Mouse (Mus musculus) hindbrain, embryonic 15.5 days (tissue): ENCODE data around the gene Fam171a1. TPM values are rescaled to one million over a fixed set of nuclear protein-coding genes. Genes with fewer than 3 reads are reported as not detected.
"Not testable (repeated sequence)": the region's sequence is repeated elsewhere in the genome, so short reads cannot be mapped to it uniquely, and the experiment has no call there.

Experiments used
- ATAC-seq: fragments of 200-750 bp; cut with Nextera tagmentation; 2 replicates; pipeline ENCODE4 v1.8.0; 2017; ENCODE audit warnings: low read depth, moderate number of reproducible peaks, moderate TSS enrichment; ENCODE audit not compliant: low FRiP score
- H3K27ac ChIP-seq: fragments of 300-500 bp; sonication (generic); replicated peaks from 2 replicates; pipeline ENCODE4 v1.5.1; 2015; ENCODE audit warnings: mild to moderate bottlenecking, inconsistent platforms
- H3K27me3 ChIP-seq: fragments of 300-500 bp; sonication (generic); 2 replicates; pipeline ENCODE4 v1.6.1; 2015; ENCODE audit warnings: control low read depth, inconsistent platforms
- H3K36me3 ChIP-seq: fragments of 300-500 bp; sonication (generic); 2 replicates; pipeline ENCODE4 v1.6.1; 2015; ENCODE audit warnings: control low read depth, inconsistent platforms
- H3K4me1 ChIP-seq: fragments of 300-500 bp; sonication (generic); replicated peaks from 2 replicates; pipeline ENCODE4 v1.6.1; 2015; ENCODE audit warnings: control low read depth, inconsistent platforms
- H3K4me2 ChIP-seq: fragments of 300-500 bp; sonication (generic); 2 replicates; pipeline ENCODE4 v1.6.1; 2015; ENCODE audit warnings: moderate library complexity, mild to moderate bottlenecking, inconsistent platforms
- H3K4me3 ChIP-seq: fragments of 300-500 bp; sonication (generic); 2 replicates; pipeline ENCODE4 v1.5.1; 2015; ENCODE audit warnings: mild to moderate bottlenecking, inconsistent platforms
- H3K9ac ChIP-seq: fragments of 300-500 bp; sonication (generic); 2 replicates; pipeline ENCODE4 v1.6.1; 2015; ENCODE audit warnings: inconsistent platforms
- H3K9me3 ChIP-seq: fragments of 300-500 bp; sonication (generic); 2 replicates; pipeline ENCODE4 v1.6.1; 2016; ENCODE audit warnings: control low read depth, inconsistent platforms
- WGBS: fragments of 180-500 bp; shearing (Covaris S2); methylation state at CpG from one replicate; pipeline ENCODE4 v1.1.7; 2015; 5-methylcytosine and 5-hydroxymethylcytosine counted together
- polyA plus RNA-seq: library from polyadenylated mRNA; unstranded; fragments of >200 nt; fragmentation: Nextera tagmentation; extraction: Ambion mirVana; gene quantifications from 2 replicates; pipeline ENCODE4 v1.2.1, GENCODE M21; 2015

The Fam171a1 gene
- polyA plus RNA-seq, 1 experiment from 2014 or later = 49.5 TPM

GRCm38 (mm10) chr2:3158682-3159412, 44.8 kb downstream of the Fam171a1 start:
- no peaks in the 10 kb centered on the region for H3K27me3 ChIP-seq
- H3K4me2 ChIP-seq = no peak overlapping the region
- no peaks in the 10 kb centered on the region for H3K9me3 ChIP-seq
- H3K4me3 ChIP-seq = no peak overlapping the region
- H3K4me1 ChIP-seq = peaks cover 16% of the 10 kb centered on the region
- H3K36me3 ChIP-seq = no peaks in the 10 kb centered on the region
- no peak overlapping the region for H3K9ac ChIP-seq
- H3K27ac ChIP-seq = no peak overlapping the region
- WGBS = 81% methylated on average over 8 of the region's 8 CpGs
- no peak for ATAC-seq

- H3K36me3 ChIP-seq = no peaks in the 10 kb centered on the region
- WGBS = 55% methylated on average over 1 of the region's 1 CpGs
- H3K9me3 ChIP-seq = no peaks in the 10 kb centered on the region
- H3K4me1 ChIP-seq = peaks cover 3% of the 10 kb centered on the region
- H3K27ac ChIP-seq = no peak overlapping the region
- ATAC-seq = no peak
- no peak overlapping the region for H3K4me3 ChIP-seq
- no peak overlapping the region for H3K4me2 ChIP-seq
- H3K27me3 ChIP-seq = no peaks in the 10 kb centered on the region
- no peak overlapping the region for H3K9ac ChIP-seq
These were observed 47.6 kb downstream of the Fam171a1 start for GRCm38 (mm10) chr2:3161578-3161977.

DNA sequence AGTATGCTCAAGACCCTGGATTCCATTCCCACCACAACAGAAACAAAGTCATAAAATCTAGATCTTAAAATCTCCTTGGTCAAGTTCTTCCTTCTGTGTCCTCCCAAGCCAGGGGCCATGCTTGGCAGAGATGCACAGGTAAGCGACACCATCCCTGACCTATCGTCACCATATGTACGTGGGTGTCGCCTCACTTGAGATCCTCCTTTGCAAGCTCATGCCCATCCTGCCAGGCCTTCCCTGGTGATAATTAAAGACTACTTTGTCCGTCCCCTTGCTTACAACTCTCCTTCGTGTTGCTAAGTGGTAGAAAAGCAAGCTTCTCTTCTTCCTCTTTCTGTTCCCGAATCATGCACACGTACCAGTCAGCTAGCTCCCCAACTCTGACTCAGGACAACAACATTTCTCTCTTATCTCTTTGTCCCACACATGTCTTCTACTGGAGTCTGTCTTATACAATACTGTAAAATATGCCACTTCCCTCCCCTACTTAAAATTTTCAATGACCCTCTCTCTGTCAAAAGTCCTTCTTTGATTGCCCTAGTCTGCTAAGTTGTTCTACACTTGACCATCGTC, 49.6 kb downstream of the Fam171a1 start:
- no peaks in the 10 kb centered on the region for H3K27me3 ChIP-seq
- 97% methylated on average over 9 of the region's 9 CpGs for WGBS
- H3K36me3 ChIP-seq = no peaks in the 10 kb centered on the region
- no peak overlapping the region for H3K27ac ChIP-seq
- H3K4me2 ChIP-seq = no peak overlapping the region
- ATAC-seq = no peak
- no peak overlapping the region for H3K9ac ChIP-seq
- no peak overlapping the region for H3K4me3 ChIP-seq
- H3K4me1 ChIP-seq = peaks cover 12% of the 10 kb centered on the region
- H3K9me3 ChIP-seq = no peaks in the 10 kb centered on the region

DNA sequence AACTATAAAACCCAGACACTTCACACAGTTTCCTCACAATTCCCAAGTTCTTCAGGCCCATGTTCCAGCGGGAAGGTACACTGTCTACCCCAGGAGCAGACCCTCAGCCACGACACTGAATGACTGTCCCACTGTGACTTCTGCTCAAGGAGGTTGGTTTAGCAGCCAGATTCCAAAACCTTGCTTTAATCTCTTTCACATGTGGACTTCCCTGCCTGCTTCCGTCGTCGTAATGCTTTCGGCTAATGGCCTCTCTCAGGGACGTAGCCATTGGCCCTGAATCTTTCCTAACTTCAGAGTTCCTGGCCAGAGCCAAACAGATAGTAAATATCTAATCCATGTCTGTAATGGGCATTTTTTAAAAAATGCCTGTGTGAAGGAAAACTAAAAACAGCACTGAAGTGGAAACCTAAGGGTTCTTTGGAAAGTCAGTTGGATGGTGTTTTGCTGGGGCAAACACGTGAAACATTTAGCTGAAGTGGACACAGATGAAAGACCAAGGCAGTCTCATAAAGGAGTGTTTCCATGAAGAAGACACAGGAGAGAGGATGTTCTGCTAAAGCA, 51.1 kb downstream of the Fam171a1 start:
- H3K9me3 ChIP-seq = no peaks in the 10 kb centered on the region
- WGBS = 83% methylated on average over 8 of the region's 8 CpGs
- H3K27ac ChIP-seq = no peak overlapping the region
- H3K27me3 ChIP-seq = no peaks in the 10 kb centered on the region
- no peak overlapping the region for H3K4me3 ChIP-seq
- H3K4me2 ChIP-seq = no peak overlapping the region
- no peaks in the 10 kb centered on the region for H3K36me3 ChIP-seq
- no peak for ATAC-seq
- H3K9ac ChIP-seq = no peak overlapping the region
- peaks cover 27% of the 10 kb centered on the region for H3K4me1 ChIP-seq

DNA sequence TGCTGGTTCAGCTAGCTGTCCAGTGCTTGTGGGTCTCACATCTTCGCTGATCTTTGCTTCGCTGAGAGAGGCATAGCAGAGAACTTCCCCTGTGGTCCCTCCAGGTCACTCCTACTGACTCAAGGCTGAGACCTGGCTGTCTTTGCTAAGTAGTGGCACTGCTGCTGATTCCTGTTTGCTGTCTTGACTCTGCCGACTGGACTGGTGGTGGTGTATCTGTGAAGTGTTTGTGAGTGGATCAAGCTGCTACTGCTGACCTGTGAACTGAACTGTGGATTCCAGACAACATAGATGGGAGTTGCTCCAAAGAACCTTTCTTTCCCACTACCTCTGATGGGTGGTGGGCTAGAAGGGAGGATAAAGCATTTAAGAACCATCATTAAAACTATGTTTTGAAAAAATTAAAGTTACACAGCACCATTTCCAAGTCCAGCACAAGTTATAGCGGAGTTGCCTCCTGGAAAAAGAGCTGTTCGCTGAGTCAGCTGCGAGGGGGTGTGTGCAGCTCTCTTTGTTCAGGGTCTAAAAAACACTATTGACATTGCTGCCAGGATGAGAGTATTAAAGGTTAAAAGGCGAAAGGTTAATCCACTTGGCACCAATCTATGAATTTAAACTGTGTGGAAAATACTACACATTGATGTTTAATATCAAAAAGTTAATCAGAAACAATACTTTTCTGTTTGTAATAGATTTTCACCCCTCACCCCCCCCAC, 52.0 kb downstream of the Fam171a1 start:
- no peaks in the 10 kb centered on the region for H3K27me3 ChIP-seq
- H3K4me1 ChIP-seq = peaks cover 37% of the 10 kb centered on the region
- no peak overlapping the region for H3K9ac ChIP-seq
- no peak overlapping the region for H3K4me2 ChIP-seq
- H3K27ac ChIP-seq = no peak overlapping the region
- H3K4me3 ChIP-seq = no peak overlapping the region
- WGBS = 89% methylated on average over 7 of the region's 7 CpGs
- no peaks in the 10 kb centered on the region for H3K36me3 ChIP-seq
- H3K9me3 ChIP-seq = no peaks in the 10 kb centered on the region
- no peak for ATAC-seq

DNA sequence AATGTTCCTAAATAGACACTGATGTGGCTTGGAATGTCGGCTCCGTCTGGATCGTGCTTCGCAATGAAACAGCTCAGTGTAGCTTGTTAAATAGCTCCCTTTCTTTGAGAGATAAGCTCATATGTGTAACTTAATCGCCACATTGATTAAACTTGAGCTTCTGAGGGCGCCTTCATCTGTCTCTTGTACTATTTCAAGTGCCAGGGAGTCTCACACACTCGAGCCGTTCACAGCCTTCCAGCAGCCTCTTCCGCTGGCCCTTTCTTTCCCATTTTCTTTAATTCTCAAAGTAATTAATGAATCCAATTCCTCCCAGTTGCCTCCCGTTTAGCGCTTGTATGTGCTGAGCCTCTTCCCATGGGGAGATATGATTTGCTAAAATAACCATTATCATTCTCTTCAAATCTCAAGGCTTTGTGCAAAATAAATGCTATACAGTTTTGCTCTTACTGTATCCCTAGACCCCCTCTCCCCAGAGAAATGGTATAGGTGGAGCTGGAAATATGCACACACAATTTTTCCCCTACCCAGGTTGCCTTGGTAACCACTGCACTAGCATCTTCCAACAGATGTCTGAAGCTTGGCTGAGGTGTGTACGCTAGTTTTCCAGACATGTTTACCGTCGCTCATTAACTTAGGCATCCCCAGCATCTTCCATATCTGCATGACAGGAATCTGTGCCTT, 54.8 kb downstream of the Fam171a1 start:
- H3K36me3 ChIP-seq = no peaks in the 10 kb centered on the region
- no peaks in the 10 kb centered on the region for H3K9me3 ChIP-seq
- H3K27ac ChIP-seq = peak overlapping the region; percentile 69
- H3K27me3 ChIP-seq = no peaks in the 10 kb centered on the region
- ATAC-seq = peak; percentile 74
- peaks cover 48% of the 10 kb centered on the region for H3K4me1 ChIP-seq
- no peak overlapping the region for H3K9ac ChIP-seq
- peak overlapping the region; percentile 38 for H3K4me2 ChIP-seq
- no peak overlapping the region for H3K4me3 ChIP-seq
- 47% methylated on average over 14 of the region's 14 CpGs for WGBS

GRCm38 (mm10) chr2:3169403-3169747, 55.4 kb downstream of the Fam171a1 start:
- H3K4me3 ChIP-seq = no peak overlapping the region
- no peaks in the 10 kb centered on the region for H3K36me3 ChIP-seq
- H3K9ac ChIP-seq = no peak overlapping the region
- no peaks in the 10 kb centered on the region for H3K27me3 ChIP-seq
- peaks cover 48% of the 10 kb centered on the region for H3K4me1 ChIP-seq
- H3K4me2 ChIP-seq = peak overlapping the region; percentile 38
- WGBS = 38% methylated on average over 3 of the region's 3 CpGs
- no peaks in the 10 kb centered on the region for H3K9me3 ChIP-seq
- H3K27ac ChIP-seq = peak overlapping the region; percentile 69
- peak; percentile 60 for ATAC-seq

- WGBS = 81% methylated on average over 3 of the region's 3 CpGs
- H3K27ac ChIP-seq = no peak overlapping the region
- H3K4me1 ChIP-seq = peaks cover 53% of the 10 kb centered on the region
- H3K9me3 ChIP-seq = no peaks in the 10 kb centered on the region
- H3K4me3 ChIP-seq = no peak overlapping the region
- no peak overlapping the region for H3K4me2 ChIP-seq
- H3K36me3 ChIP-seq = no peaks in the 10 kb centered on the region
- no peak for ATAC-seq
- H3K27me3 ChIP-seq = no peaks in the 10 kb centered on the region
- no peak overlapping the region for H3K9ac ChIP-seq
These were observed 57.8 kb downstream of the Fam171a1 start for GRCm38 (mm10) chr2:3171774-3172173.

DNA sequence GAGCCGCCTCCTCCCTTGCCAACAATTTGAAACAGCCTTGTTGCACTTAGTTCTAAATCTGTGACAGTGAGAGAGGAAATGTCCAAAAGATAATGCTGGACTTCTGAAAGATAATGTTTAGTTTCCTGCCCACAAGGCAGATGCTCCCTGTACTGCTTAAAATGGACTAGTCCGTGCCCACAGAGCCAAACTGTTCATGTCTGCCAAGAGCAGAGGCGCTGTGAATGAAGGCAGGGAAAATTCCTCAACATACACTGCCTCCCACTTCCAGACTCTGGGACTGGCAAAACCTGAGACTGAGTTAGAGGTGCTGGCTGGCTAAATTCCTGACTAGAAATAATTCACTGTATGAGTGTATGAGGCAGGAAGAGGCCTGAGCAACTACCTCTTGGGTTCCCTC, 58.6 kb downstream of the Fam171a1 start:
- H3K27ac ChIP-seq = no peak overlapping the region
- no peak overlapping the region for H3K9ac ChIP-seq
- no peak overlapping the region for H3K4me2 ChIP-seq
- H3K4me3 ChIP-seq = no peak overlapping the region
- H3K36me3 ChIP-seq = no peaks in the 10 kb centered on the region
- H3K4me1 ChIP-seq = peaks cover 50% of the 10 kb centered on the region
- no peak for ATAC-seq
- 63% methylated on average over 3 of the region's 3 CpGs for WGBS
- no peaks in the 10 kb centered on the region for H3K27me3 ChIP-seq
- no peaks in the 10 kb centered on the region for H3K9me3 ChIP-seq

- Histone ChIP-seq H3K4me2 (no peak overlapping the region), H3K9ac (no peak overlapping the region), H3K9me3 (no peaks in the 10 kb centered on the region), H3K4me1 (peaks cover 30% of the 10 kb centered on the region), H3K36me3 (peaks cover 4% of the 10 kb centered on the region; the same call in 1 of the 2 replicates), H3K4me3 (no peak overlapping the region), H3K27ac (no peak overlapping the region), H3K27me3 (no peaks in the 10 kb centered on the region)
- no peak for ATAC-seq
- WGBS = 89% methylated on average over 5 of the region's 5 CpGs
These were observed 60.9 kb downstream of the Fam171a1 start for GRCm38 (mm10) chr2:3174890-3175289.

DNA sequence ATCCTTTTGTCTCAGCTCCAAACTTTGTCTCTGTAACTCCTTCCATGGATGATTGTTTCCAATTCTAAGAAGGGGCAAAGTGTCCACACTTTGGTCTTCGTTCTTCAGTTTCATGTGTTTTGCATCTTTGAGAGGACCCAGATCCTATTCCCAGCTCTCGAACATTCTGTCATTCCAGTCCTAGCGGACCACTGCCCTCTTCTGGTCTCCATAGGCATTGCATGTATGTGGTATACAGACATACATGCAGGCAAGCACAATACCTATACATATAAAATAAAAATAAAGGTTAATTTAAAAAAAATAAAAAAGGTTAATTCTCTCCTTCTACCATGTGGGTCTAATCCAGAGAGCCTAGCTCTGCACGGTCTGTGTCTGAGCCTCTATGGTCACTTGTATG, 62.0 kb downstream of the Fam171a1 start:
- not testable (repeated sequence) for H3K4me2 ChIP-seq, H3K36me3 ChIP-seq, H3K9ac ChIP-seq, H3K27me3 ChIP-seq, H3K9me3 ChIP-seq, H3K27ac ChIP-seq, ATAC-seq, H3K4me3 ChIP-seq
- H3K4me1 ChIP-seq = peaks cover 19% of the 10 kb centered on the region
- 90% methylated on average over 4 of the region's 4 CpGs for WGBS

DNA sequence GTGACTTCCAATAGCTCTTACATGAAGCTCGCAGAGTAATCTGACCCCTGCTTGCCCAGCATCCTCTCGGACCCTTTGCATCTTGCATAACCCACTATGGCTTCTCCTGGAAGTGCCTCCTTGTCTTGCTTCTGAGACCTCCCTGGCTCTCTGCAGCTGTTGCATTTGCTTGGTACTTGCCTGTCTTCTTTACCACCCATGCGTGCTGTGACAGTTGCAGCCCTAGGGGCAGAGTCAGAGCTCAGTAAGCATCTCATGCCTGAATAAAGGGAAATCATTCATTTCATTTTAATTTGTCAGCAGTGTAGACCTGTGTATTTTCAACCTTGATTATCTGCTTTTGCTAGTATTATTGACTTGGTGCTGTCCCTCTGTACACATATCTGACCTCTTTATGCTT, 62.7 kb downstream of the Fam171a1 start:
- no peaks in the 10 kb centered on the region for H3K9me3 ChIP-seq
- peaks cover 4% of the 10 kb centered on the region; the same call in 1 of the 2 replicates for H3K36me3 ChIP-seq
- 68% methylated on average over 3 of the region's 3 CpGs for WGBS
- no peak for ATAC-seq
- no peak overlapping the region for H3K4me3 ChIP-seq
- H3K4me2 ChIP-seq = no peak overlapping the region
- H3K9ac ChIP-seq = no peak overlapping the region
- H3K4me1 ChIP-seq = peaks cover 17% of the 10 kb centered on the region
- no peaks in the 10 kb centered on the region for H3K27me3 ChIP-seq
- no peak overlapping the region for H3K27ac ChIP-seq
